Mouse (Mus musculus): ENCODE results near the gene Rbbp8nl. TPM values are rescaled to one million over a fixed set of nuclear protein-coding genes. Genes with fewer than 3 reads are reported as not detected.
A peak's percentile ranks its signal among the peaks of the same experiment; 100 is the strongest.

Rbbp8nl gene
- polyA plus RNA-seq, 1 experiment from 2014 or later = not detected

DNA sequence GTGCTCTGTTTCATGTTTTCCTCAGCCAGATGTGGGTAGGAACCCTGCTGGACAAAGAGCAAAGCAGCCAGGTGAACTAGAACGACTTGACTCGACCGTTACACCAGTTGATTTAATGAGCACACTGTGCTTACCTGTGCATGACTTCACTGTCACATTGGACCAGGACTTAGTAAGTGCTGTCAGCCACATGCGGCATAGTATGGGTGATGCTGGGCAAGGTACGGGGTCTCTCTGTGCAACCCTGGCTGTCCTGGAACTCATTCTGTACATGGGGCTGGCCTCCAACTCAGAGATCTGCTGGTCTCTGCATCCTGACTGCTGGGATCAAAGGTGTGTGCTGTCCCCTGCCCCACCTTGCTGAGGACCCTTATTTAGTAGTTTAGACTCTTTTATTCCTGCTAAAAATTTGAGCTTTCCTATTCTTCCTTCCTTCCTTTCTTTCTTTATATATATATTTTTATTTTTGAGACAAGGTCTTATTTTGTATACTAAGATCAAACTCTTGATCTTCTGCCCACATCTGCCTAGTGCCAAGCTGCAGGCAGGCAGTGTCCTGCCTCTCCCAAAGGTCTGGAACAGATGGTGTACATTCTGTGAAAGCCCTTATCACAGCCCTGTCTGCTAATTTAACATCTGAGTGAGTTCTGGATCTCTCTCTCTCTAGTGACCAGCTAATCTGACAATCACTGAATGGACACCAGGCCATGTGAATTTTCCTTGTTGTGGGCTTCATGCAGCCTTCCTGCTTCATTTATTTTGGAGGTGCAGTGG, 35.1 kb downstream of the Rbbp8nl start:
- no peak overlapping the region for H3K27ac ChIP-seq (replicated peaks)
- no peaks in the 10 kb centered on the region for H3K9me3 ChIP-seq

DNA sequence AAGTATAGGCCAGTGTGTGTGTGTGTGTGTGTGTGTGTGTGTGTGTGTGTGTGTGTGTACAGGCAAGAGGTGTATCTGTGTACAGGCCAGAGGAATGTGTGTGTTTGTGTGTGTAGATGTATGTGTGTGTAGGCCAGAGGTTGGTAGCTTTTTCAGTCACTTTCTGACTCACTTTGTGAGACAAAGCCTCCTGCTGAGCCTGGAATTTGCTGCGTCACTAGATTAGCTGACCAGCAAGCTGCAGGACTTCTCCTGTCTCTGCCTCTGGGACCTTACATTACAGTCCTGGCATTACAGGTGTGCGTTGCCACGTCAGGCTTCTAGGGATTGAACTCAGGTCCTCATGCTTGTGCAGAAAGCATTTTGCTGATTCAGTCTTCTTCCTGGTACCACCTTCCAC, 37.8 kb downstream of the Rbbp8nl start:
- no peak overlapping the region for H3K27ac ChIP-seq (replicated peaks)
- peaks cover 12% of the 10 kb centered on the region for H3K4me1 ChIP-seq (replicated peaks)
- ATAC-seq (ENCODE audit: low read depth) = no peak
- H3K36me3 ChIP-seq = no peaks in the 10 kb centered on the region
- H3K27me3 ChIP-seq = no peaks in the 10 kb centered on the region
- H3K4me2 ChIP-seq = no peak overlapping the region
- WGBS = 40% methylated on average over 3 of the region's 3 CpGs
- no peak overlapping the region for H3K4me3 ChIP-seq
- no peak overlapping the region for H3K9ac ChIP-seq
- no peaks in the 10 kb centered on the region for H3K9me3 ChIP-seq

More for the DNA sequence above, 35.1 kb downstream of the Rbbp8nl start:
- no peak for ATAC-seq (ENCODE audit: low read depth)
- Histone ChIP-seq H3K4me2 (no peak overlapping the region), H3K4me3 (no peak overlapping the region), H3K27me3 (no peaks in the 10 kb centered on the region), H3K9ac (no peak overlapping the region), H3K4me1 (replicated peaks) (peaks cover 29% of the 10 kb centered on the region), H3K36me3 (peaks cover 14% of the 10 kb centered on the region)
- 89% methylated on average over 5 of the region's 5 CpGs for WGBS

DNA sequence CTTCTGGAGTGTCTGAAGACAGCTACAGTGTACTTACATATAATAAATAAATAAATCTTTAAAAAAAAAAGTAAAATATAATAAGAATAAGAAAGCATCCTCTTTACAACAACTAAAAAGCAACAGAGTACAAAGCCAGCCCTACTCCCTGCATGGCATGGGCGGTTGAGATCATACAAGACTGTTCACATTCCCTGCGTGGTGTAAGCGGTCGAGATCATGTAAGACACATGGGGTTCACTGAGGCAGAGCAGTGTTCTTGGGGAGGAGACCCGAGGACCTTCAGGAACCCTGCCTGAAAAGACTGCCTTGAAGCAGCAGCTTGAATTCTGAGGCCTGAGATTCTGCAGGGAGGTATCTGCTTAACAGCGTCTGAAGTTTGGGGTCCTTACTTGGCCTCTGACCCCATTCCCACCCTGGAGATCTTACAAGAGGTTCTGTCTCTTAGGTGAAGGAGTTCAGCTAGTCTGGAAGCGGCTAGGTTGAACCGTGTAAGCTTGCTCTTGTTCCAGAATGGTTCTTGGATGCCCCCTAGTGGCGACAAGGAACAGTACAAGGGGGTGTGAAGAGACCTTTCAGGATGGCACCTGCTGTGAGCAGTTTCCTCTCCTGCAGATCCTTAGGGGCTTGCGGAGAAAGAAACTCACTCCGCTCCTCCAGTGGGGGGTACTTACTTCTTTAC, 38.6 kb downstream of the Rbbp8nl start:
- Histone ChIP-seq H3K27me3 (no peaks in the 10 kb centered on the region), H3K27ac (replicated peaks) (no peak overlapping the region), H3K4me1 (replicated peaks) (peaks cover 7% of the 10 kb centered on the region), H3K36me3 (no peaks in the 10 kb centered on the region), H3K9me3 (no peaks in the 10 kb centered on the region), H3K4me3 (no peak overlapping the region), H3K9ac (no peak overlapping the region), H3K4me2 (no peak overlapping the region; the same call in 1 of the 2 replicates)
- whole genome bisulfite sequencing = 35% methylated on average over 11 of the region's 11 CpGs
- ATAC-seq (ENCODE audit: low read depth) = peak; percentile 89

DNA sequence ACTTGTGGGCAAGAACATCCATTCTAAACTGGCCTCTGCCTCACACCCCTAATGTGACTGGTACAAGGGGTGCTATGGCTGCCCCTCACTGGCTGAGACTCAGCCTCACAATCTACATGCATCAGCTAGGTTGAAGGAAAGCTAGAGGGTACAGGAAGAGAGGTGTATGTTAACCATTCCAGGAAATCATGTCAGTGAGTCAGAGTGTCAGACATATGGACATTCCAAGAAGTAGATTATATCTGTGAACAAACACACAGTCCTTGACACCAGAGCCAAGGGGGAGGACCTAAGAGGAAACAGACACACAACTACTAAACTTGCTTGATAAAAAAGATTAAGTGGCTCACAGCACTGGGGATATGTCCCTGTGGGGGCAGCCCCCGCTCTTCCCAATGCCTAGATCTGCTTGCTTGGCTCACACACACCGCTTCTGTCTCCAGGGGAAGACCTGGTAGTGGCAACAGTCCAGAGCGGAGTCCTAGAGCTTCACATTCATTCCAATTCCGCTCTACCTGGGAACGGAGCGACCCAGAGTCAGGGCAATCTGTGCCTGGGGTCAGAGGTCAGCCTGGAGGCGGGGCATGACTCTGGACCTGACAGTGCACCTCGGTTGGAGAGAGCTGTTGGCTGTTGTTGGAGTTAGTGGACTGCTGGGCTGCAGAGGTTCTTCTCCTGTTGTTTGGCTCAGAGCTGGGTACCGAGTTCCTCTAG, 40.6 kb downstream of the Rbbp8nl start:
- no peaks in the 10 kb centered on the region for H3K27me3 ChIP-seq
- H3K4me3 ChIP-seq = no peak overlapping the region
- no peak overlapping the region for H3K4me2 ChIP-seq
- no peak overlapping the region for H3K9ac ChIP-seq
- 0 out of 2 replicates have a peak, but pooled peaks cover 3% of the 10 kb centered on the region for H3K4me1 ChIP-seq (replicated peaks)
- H3K9me3 ChIP-seq = no peaks in the 10 kb centered on the region
- H3K36me3 ChIP-seq = no peaks in the 10 kb centered on the region
- WGBS = 74% methylated on average over 9 of the region's 9 CpGs
- H3K27ac ChIP-seq (replicated peaks) = no peak overlapping the region
- ATAC-seq (ENCODE audit: low read depth) = no peak

DNA sequence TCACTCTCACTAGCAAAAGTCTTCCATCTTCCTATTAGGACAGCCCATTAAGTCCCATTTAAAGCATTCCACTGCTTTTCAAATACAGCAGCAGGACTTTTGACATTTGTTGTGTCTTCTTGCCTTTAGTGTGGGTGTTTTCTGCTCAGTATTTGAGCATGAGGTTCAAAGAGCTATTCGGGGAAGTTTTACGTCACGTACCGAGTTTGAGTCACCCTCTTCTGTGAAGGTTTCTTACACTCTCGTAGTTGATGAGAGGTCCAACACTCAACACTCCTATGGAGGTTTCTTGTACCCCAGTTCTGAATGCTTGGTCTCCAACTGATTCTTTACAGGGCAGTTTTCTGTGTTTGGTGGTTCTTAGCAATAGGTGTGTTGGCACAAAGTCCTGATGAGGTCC, 41.8 kb downstream of the Rbbp8nl start:
- Histone ChIP-seq H3K36me3 (no peaks in the 10 kb centered on the region), H3K9me3 (no peaks in the 10 kb centered on the region), H3K4me3 (no peak overlapping the region), H3K27ac (replicated peaks) (no peak overlapping the region), H3K4me2 (no peak overlapping the region), H3K9ac (no peak overlapping the region), H3K27me3 (no peaks in the 10 kb centered on the region), H3K4me1 (replicated peaks) (0 out of 2 replicates have a peak, but pooled peaks cover 3% of the 10 kb centered on the region)
- WGBS = 82% methylated on average over 5 of the region's 5 CpGs
- no peak for ATAC-seq (ENCODE audit: low read depth)

DNA sequence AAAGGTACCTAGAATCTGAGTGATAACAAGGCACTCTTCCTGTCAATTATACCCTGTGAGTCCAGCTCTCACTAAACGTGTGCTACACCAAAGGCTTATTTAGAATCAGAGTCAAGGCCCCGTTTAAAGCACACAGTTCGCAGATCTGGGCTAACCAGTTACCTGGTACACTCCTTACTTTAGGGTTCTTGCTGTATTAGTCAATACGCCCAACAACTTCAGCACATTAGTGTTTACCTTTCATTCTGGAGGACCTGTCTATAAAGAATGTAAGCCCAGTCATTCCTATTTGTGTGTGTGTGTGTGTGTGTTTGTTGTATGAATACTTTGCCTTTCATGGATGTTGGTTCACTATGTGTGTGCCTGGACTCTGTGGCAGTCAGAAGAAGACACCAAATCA, 46.6 kb downstream of the Rbbp8nl start:
- WGBS = 91% methylated on average over 4 of the region's 4 CpGs
- no peak overlapping the region for H3K4me3 ChIP-seq
- no peaks in the 10 kb centered on the region for H3K27me3 ChIP-seq
- H3K9me3 ChIP-seq = no peaks in the 10 kb centered on the region
- H3K4me1 ChIP-seq (replicated peaks) = no peaks in the 10 kb centered on the region
- H3K27ac ChIP-seq (replicated peaks) = no peak overlapping the region
- no peak for ATAC-seq (ENCODE audit: low read depth)
- no peaks in the 10 kb centered on the region for H3K36me3 ChIP-seq
- no peak overlapping the region for H3K4me2 ChIP-seq
- H3K9ac ChIP-seq = no peak overlapping the region

DNA sequence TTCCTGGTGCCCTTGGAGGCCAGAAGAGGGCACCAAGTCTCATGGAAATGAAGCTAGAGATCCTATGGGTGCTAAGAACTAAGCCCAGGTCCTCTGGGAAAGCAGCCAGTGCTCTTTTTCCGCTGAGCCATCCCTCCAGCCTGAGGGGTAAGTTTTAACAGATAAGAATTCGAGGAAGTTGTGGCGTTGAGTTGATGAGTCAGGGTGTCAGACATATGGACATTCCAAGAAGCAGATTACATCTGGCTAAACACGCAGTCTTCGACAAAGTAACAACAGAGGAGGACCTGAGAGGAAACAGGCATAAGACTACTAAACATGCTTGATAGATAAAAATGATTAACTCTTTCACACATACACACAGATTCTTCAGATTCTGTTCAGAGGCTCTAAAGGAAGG, 51.1 kb downstream of the Rbbp8nl start:
- Histone ChIP-seq H3K4me3 (no peak overlapping the region), H3K36me3 (no peaks in the 10 kb centered on the region), H3K27me3 (no peaks in the 10 kb centered on the region), H3K4me2 (no peak overlapping the region), H3K4me1 (replicated peaks) (peaks cover 8% of the 10 kb centered on the region; the same call in 1 of the 2 replicates), H3K9ac (no peak overlapping the region), H3K27ac (replicated peaks) (no peak overlapping the region), H3K9me3 (no peaks in the 10 kb centered on the region)
- no peak for ATAC-seq (ENCODE audit: low read depth)
- WGBS = 88% methylated on average over 5 of the region's 5 CpGs

DNA sequence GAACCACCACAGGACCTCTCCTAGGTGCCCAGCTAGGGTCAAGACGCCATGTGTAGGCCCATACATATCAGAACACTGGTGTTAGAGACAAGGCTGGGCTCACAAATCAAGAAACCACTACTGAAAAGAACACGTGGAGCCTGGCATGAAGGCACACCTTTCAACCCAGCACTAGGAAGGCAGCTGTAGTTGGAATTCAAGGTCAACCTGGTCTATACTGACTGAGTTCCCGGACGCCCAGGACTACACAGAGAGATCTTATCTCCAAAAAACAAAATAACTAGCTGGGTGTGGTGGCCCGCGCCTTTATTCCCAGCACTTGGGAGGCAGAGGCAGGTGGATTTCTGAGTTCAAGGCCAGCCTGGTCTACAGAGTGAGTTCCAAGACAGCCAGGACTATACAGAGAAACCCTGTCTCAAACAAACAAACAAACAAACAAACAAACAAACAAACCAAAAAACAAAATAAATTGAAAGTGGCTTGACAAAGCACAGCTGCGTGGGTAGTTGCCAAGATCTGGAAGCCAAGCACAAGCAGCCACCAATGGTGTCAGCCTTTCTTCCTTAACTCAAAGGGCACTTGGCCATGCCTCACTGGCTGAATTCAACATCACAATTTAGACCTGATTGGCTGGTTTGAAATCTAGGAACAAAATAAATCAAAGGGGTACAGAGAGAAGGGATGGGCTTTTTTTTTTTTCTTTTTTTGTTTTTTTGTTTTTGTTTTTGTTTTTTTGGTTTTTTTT, 51.9 kb downstream of the Rbbp8nl start:
- Histone ChIP-seq H3K9ac (no peak overlapping the region), H3K4me1 (replicated peaks) (peaks cover 8% of the 10 kb centered on the region; the same call in 1 of the 2 replicates), H3K27me3 (no peaks in the 10 kb centered on the region), H3K27ac (replicated peaks) (no peak overlapping the region), H3K9me3 (no peaks in the 10 kb centered on the region), H3K4me3 (no peak overlapping the region), H3K36me3 (no peaks in the 10 kb centered on the region), H3K4me2 (no peak overlapping the region)
- WGBS = 95% methylated on average over 7 of the region's 7 CpGs
- no peak for ATAC-seq (ENCODE audit: low read depth)

DNA sequence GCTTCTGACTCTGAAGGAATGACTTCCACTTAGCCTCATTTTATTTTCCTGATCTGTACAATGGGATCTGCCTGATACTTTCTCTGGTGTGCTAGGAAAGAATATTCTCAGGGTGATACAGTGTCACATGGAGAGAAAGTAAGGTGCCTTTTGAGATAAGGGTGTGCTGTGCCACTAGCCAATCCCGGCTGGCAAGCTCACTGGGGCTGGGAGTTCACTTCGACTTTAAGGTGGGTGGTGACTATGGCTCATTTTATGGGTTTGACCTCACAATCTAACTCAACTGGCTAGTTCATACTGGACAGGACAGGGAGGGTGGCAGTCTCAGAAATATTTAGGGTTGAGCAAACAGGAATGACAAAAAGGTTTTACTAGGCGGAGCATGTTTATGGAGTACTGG, 52.7 kb downstream of the Rbbp8nl start:
- Histone ChIP-seq H3K4me1 (replicated peaks) (peaks cover 8% of the 10 kb centered on the region; the same call in 1 of the 2 replicates), H3K9ac (no peak overlapping the region), H3K36me3 (no peaks in the 10 kb centered on the region), H3K4me2 (no peak overlapping the region), H3K27ac (replicated peaks) (no peak overlapping the region), H3K27me3 (no peaks in the 10 kb centered on the region), H3K4me3 (no peak overlapping the region), H3K9me3 (no peaks in the 10 kb centered on the region)
- no peak for ATAC-seq (ENCODE audit: low read depth)
- whole genome bisulfite sequencing = 81% methylated on average over 3 of the region's 3 CpGs

DNA sequence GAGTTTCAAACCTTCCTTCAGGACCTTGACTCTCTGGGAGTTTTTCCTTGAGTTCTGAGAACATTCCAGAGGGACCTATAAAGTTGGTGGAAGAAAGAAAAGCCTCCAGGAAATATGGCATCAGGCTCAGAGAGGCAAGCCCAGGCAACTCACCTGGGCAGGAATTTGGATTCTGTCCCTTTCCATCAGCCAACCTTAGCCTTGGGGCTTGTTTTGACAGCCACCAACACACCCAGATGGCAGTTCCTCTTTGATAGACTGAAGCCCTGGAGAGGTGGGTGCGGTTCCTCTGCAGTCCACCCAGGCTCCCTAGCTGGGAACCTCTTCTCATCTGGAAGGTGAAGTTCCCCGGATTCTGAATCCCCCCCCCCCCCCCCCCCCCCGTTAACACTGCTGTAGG, 53.2 kb downstream of the Rbbp8nl start:
- H3K36me3 ChIP-seq = no peaks in the 10 kb centered on the region
- H3K4me2 ChIP-seq = no peak overlapping the region
- no peak for ATAC-seq (ENCODE audit: low read depth)
- H3K4me3 ChIP-seq = no peak overlapping the region
- peaks cover 8% of the 10 kb centered on the region; the same call in 1 of the 2 replicates for H3K4me1 ChIP-seq (replicated peaks)
- H3K9ac ChIP-seq = no peak overlapping the region
- no peak overlapping the region for H3K27ac ChIP-seq (replicated peaks)
- 63% methylated on average over 3 of the region's 3 CpGs for WGBS
- no peaks in the 10 kb centered on the region for H3K27me3 ChIP-seq
- H3K9me3 ChIP-seq = no peaks in the 10 kb centered on the region

DNA sequence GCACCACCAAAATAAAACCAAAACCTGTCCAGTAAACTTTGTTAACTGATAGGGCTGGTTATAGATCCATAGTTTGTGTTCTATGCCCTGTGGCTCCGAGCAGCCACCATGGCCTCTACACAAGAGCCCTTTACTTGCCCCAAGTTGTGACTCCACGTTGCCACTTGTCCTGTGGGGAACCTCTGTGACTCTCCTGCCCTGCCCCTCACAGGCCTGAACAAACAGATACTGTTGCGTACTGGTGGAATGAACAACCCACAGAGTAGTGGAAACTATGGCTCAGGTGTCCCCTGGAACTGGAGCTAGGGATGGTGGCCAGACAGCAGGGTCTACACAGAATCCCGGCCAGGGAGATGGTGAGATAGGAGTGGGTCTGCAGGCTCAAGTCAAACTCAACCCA, 53.9 kb downstream of the Rbbp8nl start:
- Histone ChIP-seq H3K9ac (no peak overlapping the region), H3K27ac (replicated peaks) (no peak overlapping the region), H3K9me3 (no peaks in the 10 kb centered on the region), H3K4me1 (replicated peaks) (peaks cover 8% of the 10 kb centered on the region; the same call in 1 of the 2 replicates), H3K27me3 (no peaks in the 10 kb centered on the region), H3K4me2 (no peak overlapping the region), H3K4me3 (no peak overlapping the region), H3K36me3 (no peaks in the 10 kb centered on the region)
- 89% methylated on average over 4 of the region's 4 CpGs for WGBS
- no peak for ATAC-seq (ENCODE audit: low read depth)

Data from neural tube, embryonic 13.5 days (tissue).